Mouse (Mus musculus) CD4-positive, CD25-positive, alpha-beta regulatory T cell, adult 9 weeks (primary cell): Measurements from ENCODE around the gene 2410004B18Rik. TPM values are rescaled to one million over a fixed set of nuclear protein-coding genes. Genes with fewer than 3 reads are reported as not detected.

Experiments used
- polyA plus RNA-seq: library from polyadenylated mRNA; unstranded; fragments of 100-300 nt; shearing (Covaris generic); gene quantifications from one replicate; pipeline ENCODE4 v1.2.1, GENCODE M21; 2017

2410004B18Rik gene
- 17.1 TPM for polyA plus RNA-seq

DNA sequence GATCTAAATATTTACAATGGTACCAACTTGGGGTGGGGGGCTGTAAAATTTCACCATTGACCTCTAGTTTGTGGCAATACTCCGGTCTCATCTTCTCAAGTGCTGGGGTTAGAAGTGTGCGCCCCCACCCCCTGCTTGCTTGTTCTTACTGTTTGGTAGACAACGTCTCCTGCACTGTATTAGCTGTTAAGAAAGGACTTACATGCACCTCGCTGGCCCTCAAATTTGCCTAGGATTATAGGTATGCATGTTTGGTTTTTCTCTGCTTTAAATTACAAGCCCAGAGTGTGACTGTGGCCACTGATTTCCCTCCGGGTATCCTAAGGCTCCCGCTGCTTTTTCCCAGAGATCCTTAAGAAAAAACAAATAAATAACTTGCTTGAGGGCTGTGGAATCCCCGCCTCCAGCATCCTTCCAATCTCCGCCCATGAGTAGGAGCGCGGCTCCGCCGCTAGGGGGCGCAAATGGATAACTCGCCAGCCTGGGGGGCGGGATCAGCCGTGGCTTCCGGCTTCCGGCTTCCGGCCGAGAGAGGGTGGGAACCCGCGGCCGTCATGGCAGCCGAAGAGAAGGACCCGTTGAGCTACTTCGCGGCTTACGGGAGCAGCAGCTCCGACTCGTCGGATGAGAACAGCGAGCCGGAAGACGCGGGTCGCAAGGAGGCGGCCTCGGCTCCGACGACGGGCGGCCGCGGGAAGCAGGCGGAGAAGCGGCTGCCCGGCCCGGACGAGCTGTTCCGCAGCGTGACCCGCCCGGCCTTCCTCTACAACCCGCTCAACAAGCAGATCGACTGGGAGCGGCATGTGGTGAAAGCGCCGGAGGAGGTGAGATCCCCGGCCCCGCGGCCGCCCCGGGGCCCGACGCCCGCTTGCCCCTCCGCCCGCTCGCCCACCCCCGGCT is at the start of gene 2410004B18Rik:
TSS of gene 2410004B18Rik (plus strand) at position 510 of the 900 bp plus-strand sequence.

DNA sequence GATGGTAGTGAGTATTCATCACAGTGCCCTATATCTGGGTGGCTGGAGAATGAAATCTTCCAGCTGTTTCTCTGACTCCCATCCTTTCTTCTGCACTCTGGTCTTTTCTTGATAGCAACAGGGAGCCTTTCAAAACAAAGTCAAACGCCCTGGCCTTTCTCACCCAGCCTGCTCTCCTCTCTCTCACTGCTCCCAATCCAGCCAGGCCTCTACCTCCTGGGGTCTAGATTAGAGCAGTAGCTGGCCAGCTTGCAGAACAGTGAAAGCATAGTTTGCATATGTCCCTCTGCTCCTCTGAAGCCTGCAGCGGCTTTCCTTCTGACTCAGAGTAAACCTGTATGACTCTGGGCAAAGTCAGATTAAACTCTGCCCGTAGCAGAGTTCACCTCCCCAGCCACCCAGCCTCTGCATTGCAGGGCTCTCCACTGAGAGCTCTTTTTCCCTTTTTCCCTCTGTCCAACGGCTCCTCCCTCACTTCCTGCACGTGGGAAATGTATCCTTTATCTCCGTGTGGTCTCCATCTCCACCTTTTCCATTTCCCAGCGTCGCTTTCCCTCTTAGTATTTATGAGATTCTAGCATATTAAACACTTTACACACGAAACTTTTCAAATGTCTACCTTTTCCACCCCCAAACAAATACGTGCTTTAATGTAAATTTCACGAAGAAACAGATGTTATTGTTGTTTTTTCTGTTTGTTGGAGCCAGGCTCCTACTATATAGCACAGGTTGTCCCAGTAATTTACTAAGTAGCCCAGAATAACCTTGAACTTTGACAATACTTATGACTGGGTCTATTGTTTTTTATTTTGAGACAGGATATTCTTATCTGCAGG is 15.6 kb upstream of the 2410004B18Rik start, which contains the start of gene Bcl10:
TSS of gene Bcl10 (plus strand) at position 786 of the 836 bp plus-strand sequence.

GRCm38 (mm10) chr3:145987268-145987969 is 49.6 kb downstream of the 2410004B18Rik start, which contains the start of gene Syde2:
TSS of gene Syde2 (plus strand) at chr3:145987870.

Other genes with a start within 250 kb of the 2410004B18Rik start
- gene Ddah1, start 179.3 kb upstream of the 2410004B18Rik start, polyA plus RNA-seq, result not detected
- 114 TPM for gene Bcl10, start 15.2 kb upstream of the 2410004B18Rik start, polyA plus RNA-seq
- gene Syde2, start 49.9 kb downstream of the 2410004B18Rik start, polyA plus RNA-seq, result 0.10 TPM
- not detected for gene Wdr63, start 170.1 kb downstream of the 2410004B18Rik start, polyA plus RNA-seq
- 7.4 TPM for gene Mcoln3, start 179.4 kb downstream of the 2410004B18Rik start, polyA plus RNA-seq
- gene Mcoln2, start 211.8 kb downstream of the 2410004B18Rik start, polyA plus RNA-seq, result 2.5 TPM